Mouse (Mus musculus): ENCODE results near the gene Ahctf1. TPM values are rescaled to one million over a fixed set of nuclear protein-coding genes. Genes with fewer than 3 reads are reported as not detected.

Gene Ahctf1
- polyA plus RNA-seq, 1 experiment: 11.9 TPM

- Histone ChIP-seq H3ac (ENCODE audit: control insufficient read depth, insufficient read length, low read depth) (no peak overlapping the region), H3K79me3 (ENCODE audit: low read depth) (no peaks in the 10 kb centered on the region), H3K36me3 (ENCODE audit: control insufficient read depth, insufficient read depth) (no peaks in the 10 kb centered on the region), H3K27me3 (ENCODE audit: control insufficient read depth, insufficient read depth, insufficient read length) (no peaks in the 10 kb centered on the region), H3K79me2 (ENCODE audit: control insufficient read depth, insufficient read depth) (no peaks in the 10 kb centered on the region), H3K4me3 (ENCODE audit: insufficient read depth, poor library complexity, severe bottlenecking) (no peak overlapping the region)
- TF ChIP-seq CEBPB (IDR thresholded peaks at IDR 0.05; ENCODE audit: low read depth): no peak
- TF ChIP-seq MYOD1 (IDR thresholded peaks at IDR 0.05; ENCODE audit: control insufficient read depth, insufficient read length, low read depth): no peak
- TF ChIP-seq USF1 (IDR thresholded peaks at IDR 0.05; ENCODE audit: low read depth): no peak
- TF ChIP-seq MAX (IDR thresholded peaks at IDR 0.05): no peak
- no peak for TF ChIP-seq MYOG (IDR thresholded peaks at IDR 0.05; ENCODE audit: control insufficient read depth, extremely low read depth, insufficient read length)
- no peak for TF ChIP-seq CTCF (IDR thresholded peaks at IDR 0.05; ENCODE audit: control insufficient read depth, insufficient read depth, insufficient read length)
- TF ChIP-seq FOSL1 (IDR thresholded peaks at IDR 0.05; ENCODE audit: insufficient read depth, low read length, poor library complexity, severe bottlenecking): no peak
These were observed 39.1 kb upstream of the Ahctf1 start for GRCm38 (mm10) chr1:179842568-179842967.

GRCm38 (mm10) chr1:179836426-179837404 lies 33.2 kb upstream of the Ahctf1 start:
- TF ChIP-seq MYOG (IDR thresholded peaks at IDR 0.05; ENCODE audit: control insufficient read depth, extremely low read depth, insufficient read length): no peak
- no peak for TF ChIP-seq USF1 (IDR thresholded peaks at IDR 0.05; ENCODE audit: low read depth)
- TF ChIP-seq CTCF (IDR thresholded peaks at IDR 0.05; ENCODE audit: control insufficient read depth, insufficient read depth, insufficient read length): no peak
- TF ChIP-seq FOSL1 (IDR thresholded peaks at IDR 0.05; ENCODE audit: insufficient read depth, low read length, poor library complexity, severe bottlenecking): no peak
- no peak for TF ChIP-seq MAX (IDR thresholded peaks at IDR 0.05)
- TF ChIP-seq CEBPB (IDR thresholded peaks at IDR 0.05; ENCODE audit: low read depth): no peak
- no peak for TF ChIP-seq MYOD1 (IDR thresholded peaks at IDR 0.05; ENCODE audit: control insufficient read depth, insufficient read length, low read depth)
- Histone ChIP-seq H3K36me3 (ENCODE audit: control insufficient read depth, insufficient read depth) (no peaks in the 10 kb centered on the region), H3ac (ENCODE audit: control insufficient read depth, insufficient read length, low read depth) (no peak overlapping the region), H3K79me3 (ENCODE audit: low read depth) (no peaks in the 10 kb centered on the region), H3K79me2 (ENCODE audit: control insufficient read depth, insufficient read depth) (no peaks in the 10 kb centered on the region), H3K4me3 (ENCODE audit: insufficient read depth, poor library complexity, severe bottlenecking) (no peak overlapping the region), H3K27me3 (ENCODE audit: control insufficient read depth, insufficient read depth, insufficient read length) (no peaks in the 10 kb centered on the region)

- H3ac ChIP-seq (ENCODE audit: control insufficient read depth, insufficient read length, low read depth): no peak overlapping the region
- no peaks in the 10 kb centered on the region for H3K36me3 ChIP-seq (ENCODE audit: control insufficient read depth, insufficient read depth)
- TF ChIP-seq USF1 (IDR thresholded peaks at IDR 0.05; ENCODE audit: low read depth) (no peak), MYOG (IDR thresholded peaks at IDR 0.05; ENCODE audit: control insufficient read depth, extremely low read depth, insufficient read length) (no peak), MYOD1 (IDR thresholded peaks at IDR 0.05; ENCODE audit: control insufficient read depth, insufficient read length, low read depth) (no peak)
These were observed 32.4 kb upstream of the Ahctf1 start for GRCm38 (mm10) chr1:179835753-179836425.

GRCm38 (mm10) chr1:179833596-179833995 lies 30.1 kb upstream of the Ahctf1 start:
- H3K79me2 ChIP-seq (ENCODE audit: control insufficient read depth, insufficient read depth): no peaks in the 10 kb centered on the region
- no peak overlapping the region for H3K4me3 ChIP-seq (ENCODE audit: insufficient read depth, poor library complexity, severe bottlenecking)
- H3K27me3 ChIP-seq (ENCODE audit: control insufficient read depth, insufficient read depth, insufficient read length): no peaks in the 10 kb centered on the region
- no peaks in the 10 kb centered on the region for H3K79me3 ChIP-seq (ENCODE audit: low read depth)
- TF ChIP-seq MYOG (IDR thresholded peaks at IDR 0.05; ENCODE audit: control insufficient read depth, extremely low read depth, insufficient read length): no peak
- TF ChIP-seq CEBPB (IDR thresholded peaks at IDR 0.05; ENCODE audit: low read depth): no peak
- no peak for TF ChIP-seq FOSL1 (IDR thresholded peaks at IDR 0.05; ENCODE audit: insufficient read depth, low read length, poor library complexity, severe bottlenecking)
- no peak for TF ChIP-seq MAX (IDR thresholded peaks at IDR 0.05)
- no peak for TF ChIP-seq USF1 (IDR thresholded peaks at IDR 0.05; ENCODE audit: low read depth)
- TF ChIP-seq CTCF (IDR thresholded peaks at IDR 0.05; ENCODE audit: control insufficient read depth, insufficient read depth, insufficient read length): no peak
- TF ChIP-seq MYOD1 (IDR thresholded peaks at IDR 0.05; ENCODE audit: control insufficient read depth, insufficient read length, low read depth): no peak
- H3ac ChIP-seq (ENCODE audit: control insufficient read depth, insufficient read length, low read depth): no peak overlapping the region
- H3K36me3 ChIP-seq (ENCODE audit: control insufficient read depth, insufficient read depth): no peaks in the 10 kb centered on the region

More at GRCm38 (mm10) chr1:179835753-179836425, 32.4 kb upstream of the Ahctf1 start:
- Histone ChIP-seq H3K4me3 (ENCODE audit: insufficient read depth, poor library complexity, severe bottlenecking) (no peak overlapping the region), H3K79me3 (ENCODE audit: low read depth) (no peaks in the 10 kb centered on the region), H3K79me2 (ENCODE audit: control insufficient read depth, insufficient read depth) (no peaks in the 10 kb centered on the region), H3K27me3 (ENCODE audit: control insufficient read depth, insufficient read depth, insufficient read length) (no peaks in the 10 kb centered on the region)

GRCm38 (mm10) chr1:179832710-179833240 lies 29.3 kb upstream of the Ahctf1 start:
- no peak overlapping the region for H3K4me3 ChIP-seq (ENCODE audit: insufficient read depth, poor library complexity, severe bottlenecking)
- H3K79me2 ChIP-seq (ENCODE audit: control insufficient read depth, insufficient read depth): no peaks in the 10 kb centered on the region
- no peaks in the 10 kb centered on the region for H3K79me3 ChIP-seq (ENCODE audit: low read depth)
- TF ChIP-seq CTCF (IDR thresholded peaks at IDR 0.05; ENCODE audit: control insufficient read depth, insufficient read depth, insufficient read length): no peak
- TF ChIP-seq FOSL1 (IDR thresholded peaks at IDR 0.05; ENCODE audit: insufficient read depth, low read length, poor library complexity, severe bottlenecking): no peak
- no peak for TF ChIP-seq CEBPB (IDR thresholded peaks at IDR 0.05; ENCODE audit: low read depth)
- no peak for TF ChIP-seq MYOG (IDR thresholded peaks at IDR 0.05; ENCODE audit: control insufficient read depth, extremely low read depth, insufficient read length)
- no peak for TF ChIP-seq USF1 (IDR thresholded peaks at IDR 0.05; ENCODE audit: low read depth)
- TF ChIP-seq MYOD1 (IDR thresholded peaks at IDR 0.05; ENCODE audit: control insufficient read depth, insufficient read length, low read depth): no peak
- TF ChIP-seq MAX (IDR thresholded peaks at IDR 0.05): no peak
- no peaks in the 10 kb centered on the region for H3K36me3 ChIP-seq (ENCODE audit: control insufficient read depth, insufficient read depth)
- no peaks in the 10 kb centered on the region for H3K27me3 ChIP-seq (ENCODE audit: control insufficient read depth, insufficient read depth, insufficient read length)
- no peak overlapping the region for H3ac ChIP-seq (ENCODE audit: control insufficient read depth, insufficient read length, low read depth)
